Mouse (Mus musculus): ENCODE measurements around the gene Nat9. TPM values are rescaled to one million over a fixed set of nuclear protein-coding genes. Genes with fewer than 3 reads are reported as not detected.
A peak's percentile ranks its signal among the peaks of the same experiment; 100 is the strongest.

The Nat9 gene
- total RNA-seq, 2 experiments from 2014 or later, result 20.7 to 25.1 TPM

DNA sequence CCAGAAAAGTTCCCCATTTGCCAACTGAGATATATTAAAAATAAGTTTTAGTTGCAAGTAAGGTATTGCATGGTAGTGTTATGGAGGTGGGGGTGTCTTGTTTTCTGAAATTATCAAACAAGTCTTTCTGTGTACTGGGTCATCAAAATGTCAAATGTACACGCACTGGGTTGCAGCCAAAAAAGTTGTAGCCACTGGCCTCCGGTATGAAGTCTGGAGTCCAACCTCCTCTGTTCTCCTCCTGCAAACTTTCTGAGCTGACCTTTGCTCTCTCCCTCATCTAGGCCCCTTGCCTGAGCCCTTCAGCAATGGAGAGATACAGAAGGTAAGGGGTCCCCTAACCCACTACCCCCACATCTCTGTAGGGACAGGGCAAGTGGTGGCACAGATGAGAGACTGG lies 8.9 kb downstream of the Nat9 start:
- no peak for DNase-seq

GRCm38 (mm10) chr11:115177559-115178195 lies 10.0 kb downstream of the Nat9 start:
- no peak for DNase-seq

DNA sequence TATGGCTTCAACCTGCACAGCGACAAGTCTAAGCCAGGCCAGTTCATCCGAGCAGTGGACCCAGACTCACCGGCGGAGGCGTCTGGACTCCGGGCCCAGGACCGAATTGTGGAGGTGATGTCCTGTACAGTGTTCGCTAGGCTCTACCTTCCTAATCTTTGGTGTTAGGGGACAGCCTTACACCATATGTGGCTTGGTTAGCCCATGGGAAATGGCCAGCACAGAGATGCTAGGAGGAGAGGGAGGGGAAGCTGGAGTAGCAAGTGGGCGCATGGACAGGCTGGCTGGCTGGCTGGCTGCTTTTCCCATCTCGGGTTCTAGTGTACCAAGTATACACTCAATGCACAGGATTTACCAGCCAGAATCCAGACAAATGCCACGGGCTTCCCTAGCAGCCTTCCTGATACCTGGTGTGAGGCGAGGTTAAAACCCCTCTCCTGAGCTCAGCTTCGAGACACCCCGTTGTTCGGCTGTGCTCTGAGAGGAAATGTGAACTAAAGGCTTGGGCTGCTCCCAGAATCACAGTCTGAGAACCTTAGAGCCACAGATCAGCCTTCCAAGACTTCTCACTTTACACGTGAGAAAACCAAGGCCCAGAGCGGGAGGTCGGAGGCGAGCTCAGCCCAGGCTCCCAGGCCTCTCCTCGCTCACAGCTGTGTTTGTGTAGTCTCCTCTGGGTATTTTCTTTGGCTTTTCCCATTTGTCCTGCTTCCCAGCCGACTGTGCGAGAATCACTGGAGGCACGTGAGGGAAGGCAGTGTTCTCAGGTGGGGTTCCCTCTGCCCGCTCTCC lies 11.1 kb downstream of the Nat9 start:
- DNase-seq, result peak; percentile 36 to 68

DNA sequence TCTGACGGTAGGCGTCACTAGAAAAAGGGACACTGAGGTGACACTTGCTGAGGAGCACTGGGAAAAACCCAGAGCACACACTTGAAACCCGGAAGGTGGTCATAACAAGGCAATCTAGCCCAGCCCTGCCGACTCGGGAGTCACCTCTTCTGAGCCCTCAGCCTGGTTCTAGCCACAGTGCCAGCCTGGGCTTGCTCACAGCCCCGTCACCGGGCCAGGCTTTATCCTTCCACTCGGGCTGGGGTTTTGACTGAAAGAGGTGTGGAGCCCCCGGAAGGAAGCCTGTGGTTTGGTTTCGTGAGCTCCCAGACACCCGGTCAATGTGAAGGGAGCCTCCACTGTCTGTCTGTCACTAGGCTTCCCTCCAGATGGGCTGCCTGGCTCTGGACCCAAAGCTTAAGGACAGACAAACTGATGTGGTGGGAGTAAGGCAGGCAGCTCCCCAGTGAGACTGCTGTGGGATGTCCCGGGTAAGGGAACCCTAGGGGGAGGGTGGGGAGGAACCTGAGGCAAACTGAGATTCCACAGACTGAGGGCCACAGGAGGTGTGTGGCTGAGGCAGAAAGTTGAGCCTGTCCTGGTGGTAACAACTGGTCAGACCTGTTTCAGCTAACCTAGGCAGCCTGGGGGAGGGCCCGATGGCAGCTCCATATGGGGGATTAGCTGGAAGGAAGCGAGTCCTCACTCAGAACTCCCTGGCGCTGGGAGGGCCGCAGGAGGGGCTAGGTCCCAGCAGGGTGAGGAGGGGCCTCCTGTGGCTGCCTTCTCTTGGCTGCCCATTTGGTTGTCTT lies 13.9 kb downstream of the Nat9 start:
- no peak for DNase-seq

GRCm38 (mm10) chr11:115172825-115173287 lies 14.8 kb downstream of the Nat9 start:
- peak; percentile 58 to 68 for DNase-seq

DNA sequence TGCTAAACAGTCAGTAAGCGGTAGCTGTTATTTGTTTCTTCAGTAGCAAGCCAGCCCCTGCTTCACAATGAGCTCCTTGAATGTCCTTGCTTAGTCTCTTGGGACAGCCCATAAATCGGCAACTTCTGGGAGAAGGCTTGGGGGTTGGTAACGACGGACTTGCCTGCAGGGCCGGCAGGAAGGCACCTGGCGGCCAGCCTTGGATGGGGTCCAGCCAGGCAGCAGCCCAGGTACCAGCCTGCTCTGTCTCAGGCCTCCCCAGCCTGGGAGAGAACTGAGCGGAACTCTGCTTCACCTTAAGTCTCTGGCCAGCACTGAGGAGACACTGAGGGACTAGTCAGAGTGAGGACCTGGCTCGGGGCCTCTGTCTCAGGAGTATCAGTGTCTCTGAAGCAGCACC lies 16.5 kb downstream of the Nat9 start:
- no peak for DNase-seq

- DNase-seq, result no peak
Measured at GRCm38 (mm10) chr11:115169430-115169829, 18.2 kb downstream of the Nat9 start.

DNA sequence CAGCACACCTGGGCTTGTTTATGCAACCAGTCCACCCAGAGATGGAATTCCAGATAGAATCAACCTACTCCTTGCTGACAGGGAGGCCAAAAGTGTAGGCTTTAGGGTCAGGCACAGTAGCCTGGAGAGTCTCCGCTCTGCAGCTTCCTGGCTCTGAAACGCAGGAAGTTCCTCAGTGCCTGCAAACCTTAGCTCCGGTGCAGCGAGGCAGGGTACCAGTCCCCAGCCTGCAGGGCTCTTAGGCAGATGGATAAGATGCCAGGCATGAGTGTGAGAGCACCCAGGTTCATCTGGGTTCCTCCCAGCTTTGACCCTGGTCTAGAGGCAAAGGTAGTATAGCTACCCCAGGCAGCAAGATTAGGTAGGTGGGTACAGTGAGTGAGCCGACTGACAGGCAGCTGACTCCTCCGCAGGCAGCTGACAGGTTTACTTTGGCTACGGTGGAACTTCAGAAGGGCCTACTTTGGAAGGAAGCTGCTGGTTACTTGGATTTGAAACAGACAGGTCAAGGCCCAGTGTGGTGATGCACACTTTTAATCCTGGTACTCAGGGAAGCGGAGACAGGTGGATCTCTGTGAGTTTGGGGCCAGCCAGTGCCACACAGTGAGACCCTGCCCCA lies 19.9 kb downstream of the Nat9 start:
- DNase-seq, result peak in 1 of 2 experiments; percentile 5

GRCm38 (mm10) chr11:115166776-115167175 lies 20.9 kb downstream of the Nat9 start:
- DNase-seq, result peak in 1 of 2 experiments; percentile 3

GRCm38 (mm10) chr11:115164976-115165374 lies 22.7 kb downstream of the Nat9 start:
- peak; percentile 35 to 52 for DNase-seq

DNA sequence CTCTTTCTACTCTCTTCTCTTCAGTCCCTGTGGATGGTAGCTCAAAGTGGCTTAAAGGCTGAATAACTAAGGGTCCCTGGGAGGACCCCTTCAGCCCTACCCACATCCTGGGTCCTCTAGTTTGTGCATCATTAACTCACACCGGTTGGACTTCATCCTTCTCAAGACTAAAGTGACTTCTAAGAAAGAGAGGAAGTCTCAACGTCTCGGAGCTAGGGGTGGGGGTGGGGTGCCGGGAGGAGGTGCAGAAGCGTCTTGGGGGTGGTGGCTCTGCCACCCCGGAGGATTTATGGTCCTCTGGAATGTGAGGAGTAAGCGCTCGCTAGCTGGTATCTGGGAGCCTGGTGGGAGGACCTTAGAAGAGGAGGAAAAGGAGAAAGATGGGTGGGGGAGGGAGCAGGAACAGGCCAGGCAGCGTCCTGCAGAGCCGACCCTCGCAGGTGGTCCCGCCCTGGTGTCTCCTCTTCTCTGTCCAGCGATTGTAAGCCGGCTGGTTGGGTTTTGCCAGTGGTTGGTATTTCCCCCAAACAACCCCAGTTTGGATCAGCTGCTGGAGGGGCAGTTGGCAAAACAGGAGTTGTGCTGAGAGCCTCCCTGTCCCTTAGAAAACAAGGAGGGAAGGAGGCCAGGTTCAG lies 23.2 kb downstream of the Nat9 start:
- peak in 1 of 2 experiments; percentile 24 for DNase-seq

DNA sequence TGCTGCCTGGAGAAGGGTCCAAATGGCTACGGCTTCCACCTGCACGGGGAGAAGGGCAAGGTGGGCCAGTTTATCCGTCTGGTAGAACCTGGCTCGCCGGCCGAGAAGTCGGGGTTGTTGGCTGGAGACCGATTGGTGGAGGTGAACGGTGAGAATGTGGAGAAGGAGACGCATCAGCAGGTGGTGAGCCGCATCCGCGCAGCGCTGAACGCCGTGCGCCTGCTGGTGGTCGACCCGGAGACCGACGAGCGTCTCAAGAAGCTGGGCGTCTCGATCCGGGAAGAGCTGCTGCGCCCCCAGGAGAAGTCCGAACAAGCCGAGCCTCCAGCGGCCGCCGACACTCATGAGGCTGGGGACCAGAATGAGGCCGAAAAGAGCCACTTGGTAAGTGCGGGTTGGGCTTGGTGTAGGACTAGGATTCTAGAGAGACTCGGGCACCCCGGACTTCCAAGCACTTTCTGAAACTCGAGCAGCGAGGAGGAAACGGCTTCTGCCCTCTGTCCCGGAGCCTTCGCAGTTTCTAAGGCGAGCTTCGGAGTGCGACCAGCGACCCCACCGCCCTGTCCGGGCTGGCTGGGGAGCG lies 24.0 kb downstream of the Nat9 start:
- DNase-seq, result peak in 1 of 2 experiments; percentile 67

DNA sequence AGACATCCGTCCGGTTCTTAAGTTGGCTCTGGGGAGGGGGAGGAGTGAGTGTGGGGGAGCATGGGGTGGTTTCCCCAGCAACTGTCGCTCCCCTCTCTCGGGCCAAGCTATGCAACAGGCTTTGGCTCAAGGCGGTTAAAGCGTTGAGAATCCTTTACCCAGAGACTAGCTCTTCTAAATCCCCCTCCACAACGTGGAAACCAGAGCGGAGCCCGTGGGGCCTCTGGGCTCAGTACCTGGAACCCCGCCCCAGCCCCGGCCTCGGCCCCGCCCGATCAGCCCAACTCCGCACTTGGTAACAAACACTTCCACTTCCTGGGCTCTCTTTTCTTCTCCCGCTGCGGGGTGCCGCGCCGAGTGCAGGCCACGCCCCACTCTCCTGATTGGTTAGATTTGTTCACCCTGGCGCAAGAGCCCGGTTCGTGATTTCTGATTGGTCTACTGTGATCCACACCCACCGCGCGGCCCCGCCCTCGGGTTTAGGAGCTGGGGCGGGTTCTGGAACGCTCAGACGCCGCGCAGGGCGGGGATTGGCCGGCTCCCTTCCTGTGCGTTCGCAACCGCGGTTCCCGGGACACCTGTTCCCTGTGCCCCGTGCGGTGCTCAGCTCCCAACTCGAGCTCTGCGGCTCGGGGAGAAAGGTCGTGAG lies 24.7 kb downstream of the Nat9 start, which contains the start of gene Slc9a3r1:
TSS of gene Slc9a3r1 (plus strand) at position 510 of the 649 bp plus-strand sequence.
- peak; percentile 99 for DNase-seq

DNA sequence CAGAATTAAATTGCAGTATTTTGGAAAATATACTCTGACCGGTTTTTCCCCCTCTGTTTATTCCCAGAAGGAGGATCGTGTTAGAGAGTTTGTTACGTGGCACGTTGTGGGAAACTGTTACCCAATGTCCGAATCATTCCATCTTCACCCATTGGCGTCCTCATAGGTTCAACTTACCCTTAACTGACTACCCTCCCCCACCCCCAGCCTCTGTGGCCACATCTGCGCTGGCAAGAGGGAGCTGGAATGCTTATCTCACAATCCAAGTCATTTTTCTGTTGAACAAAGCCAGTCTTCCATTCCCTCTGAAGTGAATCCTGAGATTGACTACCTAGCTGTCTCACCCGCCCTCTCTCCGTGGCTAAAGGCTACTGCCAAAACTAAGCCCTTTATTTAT lies 25.5 kb downstream of the Nat9 start:
- DNase-seq, result peak in 1 of 2 experiments; percentile 25

- peak; percentile 38 to 46 for DNase-seq
Measured at GRCm38 (mm10) chr11:115161578-115162204, 26.0 kb downstream of the Nat9 start.

DNA sequence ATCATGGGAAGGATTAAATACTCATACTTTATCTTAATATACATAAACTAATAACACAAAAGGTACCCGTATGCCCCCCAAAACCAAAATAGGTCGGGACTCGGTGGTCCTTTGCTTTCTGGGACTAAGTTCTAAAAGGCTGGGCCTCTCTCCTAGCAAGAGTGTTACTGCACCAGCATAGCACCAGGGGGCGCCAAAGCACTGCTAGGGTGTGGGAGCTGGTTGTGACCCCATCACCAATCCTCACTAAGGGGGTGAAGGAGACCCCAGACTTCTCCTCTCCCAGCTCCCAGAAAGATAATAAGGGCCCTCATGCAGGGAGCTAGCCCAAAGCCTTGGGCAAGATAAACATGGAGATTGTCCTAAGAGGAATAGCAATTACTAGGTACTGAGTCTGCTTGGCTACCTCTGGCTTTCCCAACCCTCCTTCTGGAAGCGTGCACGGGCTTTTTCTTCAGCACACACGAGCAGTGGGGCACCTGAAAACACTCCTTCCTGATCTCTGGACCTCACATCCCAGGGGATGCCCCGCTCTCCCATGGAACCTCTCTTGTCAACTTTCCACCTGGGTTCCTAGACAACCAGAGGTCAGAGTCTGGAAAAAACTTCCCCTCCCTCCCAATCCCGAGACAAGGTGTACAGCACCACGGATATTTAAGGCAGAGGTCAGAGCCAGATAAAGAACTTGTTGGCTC lies 26.6 kb downstream of the Nat9 start:
- peak; percentile 78 to 93 for DNase-seq

DNA sequence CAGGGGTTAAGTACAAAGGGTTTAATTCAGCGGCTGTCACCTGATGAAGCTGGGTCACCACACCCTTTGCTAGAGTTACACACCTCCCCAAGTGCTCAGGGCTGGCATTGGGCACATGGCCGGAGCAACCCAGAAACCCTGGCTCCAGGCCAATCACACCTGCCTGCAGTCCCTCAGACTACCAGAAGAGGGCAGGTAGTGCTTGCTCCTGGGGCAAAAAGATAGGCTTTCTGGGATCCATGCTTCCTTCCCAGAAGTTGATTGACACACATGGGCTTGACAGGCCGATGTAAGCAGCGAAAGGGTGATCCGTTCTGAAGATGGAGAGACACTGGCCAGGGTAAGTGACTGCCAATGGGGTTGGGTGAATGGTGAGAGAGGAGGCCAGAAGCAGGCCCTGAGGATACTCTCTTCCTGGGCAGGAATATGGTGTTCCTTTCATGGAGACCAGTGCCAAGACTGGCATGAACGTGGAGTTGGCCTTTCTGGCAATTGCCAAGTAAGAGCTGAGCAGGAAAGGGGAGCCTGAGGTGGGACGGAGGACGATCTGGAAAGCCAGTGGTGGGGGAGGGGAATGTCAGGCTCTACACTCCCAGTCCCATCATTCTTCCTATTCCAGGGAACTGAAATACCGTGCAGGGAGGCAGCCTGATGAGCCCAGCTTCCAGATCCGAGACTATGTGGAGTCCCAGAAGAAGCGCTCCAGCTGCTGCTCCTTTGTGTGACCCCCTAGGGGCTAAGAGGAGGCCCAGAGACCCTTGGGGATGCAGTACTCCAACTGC lies 27.5 kb downstream of the Nat9 start:
- DNase-seq, result peak; percentile 74 to 90

DNA sequence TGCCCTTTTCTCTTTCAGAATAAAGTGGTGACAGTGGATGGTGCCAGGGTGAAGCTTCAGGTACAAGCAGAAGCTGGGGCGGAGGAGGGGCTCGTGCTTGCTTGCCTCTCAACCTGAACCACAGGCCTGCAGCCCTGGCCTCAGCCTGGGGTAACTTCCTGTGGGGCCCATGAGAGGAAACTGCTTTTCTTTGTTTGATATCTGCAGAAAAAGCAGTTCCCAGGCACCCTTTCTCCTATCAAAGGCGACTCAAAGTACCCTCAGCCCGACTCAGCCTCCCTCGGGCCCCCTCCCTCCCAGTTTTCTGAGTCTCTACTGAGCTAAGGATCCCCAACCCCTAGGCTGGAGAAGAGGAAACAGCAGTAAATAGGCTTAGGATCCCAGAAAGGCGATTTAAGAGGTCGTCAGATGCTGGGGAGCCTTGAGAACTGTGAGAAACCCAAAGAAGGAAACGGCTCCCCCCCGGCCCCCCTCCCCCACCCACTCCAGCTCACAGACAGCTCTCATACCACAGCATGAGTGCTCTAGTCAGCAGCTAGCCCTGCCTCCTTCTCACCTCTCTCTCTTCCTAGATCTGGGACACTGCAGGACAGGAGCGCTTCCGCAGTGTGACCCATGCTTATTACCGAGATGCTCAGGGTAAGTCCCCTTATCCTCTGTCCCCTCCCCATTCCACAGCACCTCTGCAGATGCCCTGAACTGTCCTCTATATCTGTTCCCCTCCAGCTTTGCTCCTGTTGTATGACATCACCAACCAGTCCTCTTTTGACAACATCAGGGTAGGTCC lies 29.5 kb downstream of the Nat9 start:
- DNase-seq, result peak in 1 of 2 experiments; percentile 12

Data from heart, adult 18-20 months (tissue).